ENCODE assay signal across 29 mouse cellular contexts in genomic region chr17:67916901-67917300, GRCm38 (mm10).
A peak's percentile ranks its signal among the peaks of the same experiment; 100 is the strongest.
DNase-seq lines count a peak whose midpoint lies in the region; ATAC-seq and TF ChIP-seq lines count a peak whose summit lies in the region.
"Had no signal": no experiment of that assay in that cellular context is flagged by ENCODE, and none has a peak within 500 bp of the region (broad histone marks: within the 10 kb centered on the region; RNA-seq: fewer than 3 reads in every experiment).

No protein-coding gene starts in this region.

- H3K4me3 ChIP-seq in midbrain, embryonic 11.5 days (ENCODE audit: low read depth, low read length) = no peak overlapping the region
- no peak overlapping the region for H3K4me3 ChIP-seq in midbrain, embryonic 16.5 days (ENCODE audit: low read depth, low read length)
- H3K4me3 ChIP-seq in intestine, postnatal 0 days (ENCODE audit: low read depth, low read length) = no peak overlapping the region
- H3K4me3 ChIP-seq: embryonic facial prominence, embryonic 13.5 days; embryonic facial prominence, embryonic 15.5 days; erythroblast, embryonic 14.5 days; forebrain, embryonic 10.5 days; forebrain, embryonic 12.5 days had no signal

- H3K36me3 ChIP-seq in midbrain, embryonic 11.5 days (ENCODE audit: control insufficient read depth, insufficient read depth, low read length) = no peaks in the 10 kb centered on the region
- no peaks in the 10 kb centered on the region for H3K36me3 ChIP-seq in midbrain, embryonic 16.5 days (ENCODE audit: control insufficient read depth, insufficient read depth, low read length)
- H3K36me3 ChIP-seq in intestine, postnatal 0 days (ENCODE audit: control insufficient read depth, insufficient read depth) = no peaks in the 10 kb centered on the region
- H3K36me3 ChIP-seq: embryonic facial prominence, embryonic 15.5 days; forebrain, embryonic 12.5 days; G1E had no signal

- H3K9ac ChIP-seq in midbrain, embryonic 11.5 days (ENCODE audit: low read length) = no peak overlapping the region
- no peak overlapping the region for H3K9ac ChIP-seq in midbrain, embryonic 16.5 days (ENCODE audit: low read depth, low read length)
- no peak overlapping the region for H3K9ac ChIP-seq in intestine, postnatal 0 days (ENCODE audit: low read depth, low read length)
- H3K9ac ChIP-seq: embryonic facial prominence, embryonic 13.5 days; embryonic facial prominence, embryonic 15.5 days; forebrain, embryonic 12.5 days had no signal

- no peak overlapping the region for H3K4me2 ChIP-seq in midbrain, embryonic 11.5 days
- H3K4me2 ChIP-seq in midbrain, embryonic 16.5 days (ENCODE audit: low read length) = no peak overlapping the region
- H3K4me2 ChIP-seq in intestine, postnatal 0 days (replicated peaks; ENCODE audit: low read depth) = no peak overlapping the region
- H3K4me2 ChIP-seq: embryonic facial prominence, embryonic 13.5 days; embryonic facial prominence, embryonic 15.5 days; forebrain, embryonic 12.5 days had no signal

- no peak overlapping the region for H3K27ac ChIP-seq in midbrain, embryonic 11.5 days (ENCODE audit: low read depth, low read length)
- H3K27ac ChIP-seq in midbrain, embryonic 16.5 days (ENCODE audit: low read length) = no peak overlapping the region
- no peak overlapping the region for H3K27ac ChIP-seq in intestine, postnatal 0 days (ENCODE audit: low read depth, low read length)
- H3K27ac ChIP-seq: embryonic facial prominence, embryonic 13.5 days; embryonic facial prominence, embryonic 15.5 days; forebrain, embryonic 10.5 days; forebrain, embryonic 12.5 days had no signal

- H3K9me3 ChIP-seq in midbrain, embryonic 11.5 days (ENCODE audit: control insufficient read depth, low read length) = no peaks in the 10 kb centered on the region
- no peaks in the 10 kb centered on the region for H3K9me3 ChIP-seq in midbrain, embryonic 16.5 days (replicated peaks; ENCODE audit: control insufficient read depth, low read length, poor library complexity, severe bottlenecking)
- no peaks in the 10 kb centered on the region for H3K9me3 ChIP-seq in intestine, postnatal 0 days (ENCODE audit: control insufficient read depth)
- H3K9me3 ChIP-seq: embryonic facial prominence, embryonic 13.5 days; embryonic facial prominence, embryonic 15.5 days; forebrain, embryonic 12.5 days had no signal

- H3K4me1 ChIP-seq in midbrain, embryonic 11.5 days (ENCODE audit: control insufficient read depth, insufficient read depth, low read length) = no peaks in the 10 kb centered on the region
- H3K4me1 ChIP-seq in midbrain, embryonic 16.5 days (ENCODE audit: control insufficient read depth, insufficient read depth, low read length) = no peaks in the 10 kb centered on the region
- H3K4me1 ChIP-seq in intestine, postnatal 0 days (replicated peaks; ENCODE audit: control insufficient read depth, insufficient read depth, low read length) = no peaks in the 10 kb centered on the region
- H3K4me1 ChIP-seq: forebrain, embryonic 10.5 days; forebrain, embryonic 12.5 days had no signal

- no peak for TF ChIP-seq CTCF in intestine, postnatal 0 days (IDR thresholded peaks at IDR 0.05; ENCODE audit: low read depth)

- intact Hi-C loops in left cerebral cortex, postnatal 25 days (cut with DNase I) = no loop called here

- H3K27me3 ChIP-seq in midbrain, embryonic 11.5 days (ENCODE audit: control insufficient read depth, insufficient read depth, low read length) = no peaks in the 10 kb centered on the region
- no peaks in the 10 kb centered on the region for H3K27me3 ChIP-seq in midbrain, embryonic 16.5 days (ENCODE audit: control insufficient read depth, insufficient read depth, low read depth, low read length)
- no peaks in the 10 kb centered on the region for H3K27me3 ChIP-seq in intestine, postnatal 0 days (replicated peaks; ENCODE audit: control insufficient read depth, insufficient read depth, low read length)
- H3K27me3 ChIP-seq: CH12.LX; embryonic facial prominence, embryonic 13.5 days; embryonic facial prominence, embryonic 15.5 days; forebrain, embryonic 12.5 days; Patski had no signal

- 73% methylated on average over 2 of the region's 2 CpGs for WGBS in midbrain, embryonic 11.5 days
- WGBS in midbrain, embryonic 16.5 days = 65% methylated on average over 2 of the region's 2 CpGs
- 82% methylated on average over 2 of the region's 2 CpGs for WGBS in intestine, postnatal 0 days

- peak; percentile 56 for DNase-seq in heart, adult 11 months
- DNase-seq in heart, adult 9 months (ENCODE audit: low spot score in 2 of 2) = no peak
- peak; percentile 12 for DNase-seq in midbrain, embryonic 11.5 days (ENCODE audit: low spot score, missing footprints)
- DNase-seq in R1 (ENCODE audit: low read depth, low spot score) = peak; percentile 77
- DNase-seq in left cerebral cortex, postnatal 25 days (ENCODE audit: low spot score in 2 of 2) = no peak
- DNase-seq: adrenal gland, adult 2 months; adrenal gland, postnatal 10 days; adrenal gland, postnatal 25 days; B cell, adult 2 months; cerebellum, adult 11 months; cerebellum, adult 18-20 months; cerebellum, adult 8-10 months; cerebellum, adult 9-11 months; cerebellum, postnatal 14 days; cerebellum, postnatal 36 days; embryo, embryonic 11 days had no signal

- ATAC-seq in midbrain, embryonic 11.5 days (ENCODE audit: low FRiP score) = no peak
- no peak for ATAC-seq in midbrain, embryonic 16.5 days
- ATAC-seq in intestine, postnatal 0 days = no peak
- ATAC-seq: CD4-positive, CD25-positive, alpha-beta regulatory T cell, adult 4 months; forebrain, embryonic 14.5 days; forebrain, embryonic 16.5 days; Patski had no signal

Comparison
In these comparisons a context has a peak if more than half of its experiments do, and no peak if none do; other contexts are left out.
1. DNase-seq: peak in heart, adult 11 months (single experiment), midbrain, embryonic 11.5 days (single experiment) and R1 (single experiment); none in heart, adult 9 months (0 of 2) and left cerebral cortex, postnatal 25 days (0 of 2).